Mouse (Mus musculus) liver, adult 10 weeks (tissue): ENCODE data around the gene Pltp. TPM values are rescaled to one million over a fixed set of nuclear protein-coding genes. Genes with fewer than 3 reads are reported as not detected.

ENCODE experiments used
- polyA plus RNA-seq: library from polyadenylated mRNA; stranded (reverse); fragments of 350-450 nt; fragmentation: Illumina TruSeq; extraction: RNeasy Lipid Tissue Mini Kit (QIAGEN cat#74804); gene quantifications from one replicate; pipeline ENCODE4 v1.2.3, GENCODE M21; 2014; ENCODE audit warnings: low read depth, low replicate concordance

Gene Pltp
- 3.6 TPM for polyA plus RNA-seq

GRCm38 (mm10) chr2:164857101-164857821 lies at the start of gene Pltp:
Pltp (minus strand) TSS chr2:164857711.

GRCm38 (mm10) chr2:164879228-164879567 lies 21.7 kb upstream of the Pltp start, which contains the start of gene Pcif1:
Pcif1 (plus strand) TSS chr2:164879304.

GRCm38 (mm10) chr2:164833314-164833959 lies 24.1 kb downstream of the Pltp start, which contains the start of gene Neurl2:
Neurl2 (minus strand) TSS chr2:164833456.

GRCm38 (mm10) chr2:164832748-164833301 lies 24.7 kb downstream of the Pltp start, which contains the start of gene Ctsa:
Ctsa (plus strand) TSS chr2:164832873.

GRCm38 (mm10) chr2:164828437-164828836 lies 29.1 kb downstream of the Pltp start, which contains the start of gene Spata25:
Spata25 (minus strand) TSS chr2:164828537.

GRCm38 (mm10) chr2:164822636-164823165 lies 34.8 kb downstream of the Pltp start, which contains the start of gene Zswim1:
Zswim1 (plus strand) TSS chr2:164822686.

GRCm38 (mm10) chr2:164804533-164805331 lies 52.8 kb downstream of the Pltp start, which contains the start of the genes Acot8 and Zswim3:
Acot8 (minus strand) TSS chr2:164804882.
Zswim3 (plus strand) TSS chr2:164805098.

Other genes starting within 250 kb of the Pltp start
- not detected for gene Wfdc6b, start 244.2 kb downstream of the Pltp start, polyA plus RNA-seq
- gene Wfdc8, start 244.1 kb downstream of the Pltp start, polyA plus RNA-seq: not detected
- gene Wfdc16, start 218.9 kb downstream of the Pltp start, polyA plus RNA-seq: 0.37 TPM
- gene Wfdc10, start 201.7 kb downstream of the Pltp start, polyA plus RNA-seq: not detected
- not detected for gene Wfdc9, start 201.1 kb downstream of the Pltp start, polyA plus RNA-seq
- not detected for gene Wfdc11, start 183.6 kb downstream of the Pltp start, polyA plus RNA-seq
- not detected for gene Wfdc13, start 172.6 kb downstream of the Pltp start, polyA plus RNA-seq
- not detected for gene Spint4, start 159.2 kb downstream of the Pltp start, polyA plus RNA-seq
- not detected for gene Spint5, start 142.4 kb downstream of the Pltp start, polyA plus RNA-seq
- gene Wfdc3, start 111.8 kb downstream of the Pltp start, polyA plus RNA-seq: not detected
- gene Dnttip1, start 111.7 kb downstream of the Pltp start, polyA plus RNA-seq: 1.6 TPM
- gene Ube2c, start 87.8 kb downstream of the Pltp start, polyA plus RNA-seq: not detected
- not detected for gene Tnnc2, start 77.7 kb downstream of the Pltp start, polyA plus RNA-seq
- gene Snx21, start 71.9 kb downstream of the Pltp start, polyA plus RNA-seq: 1.1 TPM
- gene Acot8, start 52.8 kb downstream of the Pltp start, polyA plus RNA-seq: 0.93 TPM
- gene Zswim3, start 52.6 kb downstream of the Pltp start, polyA plus RNA-seq: 0.90 TPM
- gene Zswim1, start 35.0 kb downstream of the Pltp start, polyA plus RNA-seq: 0.95 TPM
- gene Spata25, start 29.2 kb downstream of the Pltp start, polyA plus RNA-seq: not detected
- 46.3 TPM for gene Ctsa, start 24.8 kb downstream of the Pltp start, polyA plus RNA-seq
- not detected for gene Neurl2, start 24.3 kb downstream of the Pltp start, polyA plus RNA-seq
- gene Pcif1, start 21.6 kb upstream of the Pltp start, polyA plus RNA-seq: 3.5 TPM
- 0.40 TPM for gene Zfp335, start 54.0 kb upstream of the Pltp start, polyA plus RNA-seq
- not detected for gene Mmp9, start 83.1 kb upstream of the Pltp start, polyA plus RNA-seq
- gene Slc12a5, start 103.1 kb upstream of the Pltp start, polyA plus RNA-seq: 1.8 TPM
- 5.0 TPM for gene Ncoa5, start 177.2 kb upstream of the Pltp start, polyA plus RNA-seq
- gene Cd40, start 197.9 kb upstream of the Pltp start, polyA plus RNA-seq: not detected
- not detected for gene 1700025C18Rik, start 233.0 kb upstream of the Pltp start, polyA plus RNA-seq